Mouse (Mus musculus) right cerebral cortex, adult 18-20 months (tissue): ENCODE results near the gene Sp110.
"Not testable (repeated sequence)": the region's sequence is repeated elsewhere in the genome, so short reads cannot be mapped to it uniquely, and the experiment has no call there.

Experiments
- DNase-seq: peaks from one replicate; pipeline ENCODE4 v3.0.0; 2022; ENCODE audit warnings: mixed read lengths

Gene Sp110

DNA sequence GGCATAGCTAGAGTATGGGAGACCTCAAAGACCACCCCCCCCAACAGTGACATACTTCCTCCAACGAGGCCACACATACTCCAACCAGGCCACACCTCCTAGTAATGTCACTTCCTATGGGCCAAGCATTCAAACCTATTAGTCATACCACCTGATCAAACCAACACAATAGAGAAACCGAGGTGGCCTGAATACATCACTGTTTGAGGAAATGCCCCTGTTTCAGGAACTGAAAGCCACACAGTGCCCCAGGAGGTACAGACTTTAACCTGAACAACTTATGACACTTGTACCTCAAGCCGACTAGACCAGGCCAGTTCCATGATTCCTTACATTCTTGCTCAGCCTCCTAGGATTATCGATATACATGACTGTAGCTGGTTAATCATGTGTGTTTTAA, 54.8 kb downstream of the Sp110 start:
- not testable (repeated sequence) for DNase-seq

DNA sequence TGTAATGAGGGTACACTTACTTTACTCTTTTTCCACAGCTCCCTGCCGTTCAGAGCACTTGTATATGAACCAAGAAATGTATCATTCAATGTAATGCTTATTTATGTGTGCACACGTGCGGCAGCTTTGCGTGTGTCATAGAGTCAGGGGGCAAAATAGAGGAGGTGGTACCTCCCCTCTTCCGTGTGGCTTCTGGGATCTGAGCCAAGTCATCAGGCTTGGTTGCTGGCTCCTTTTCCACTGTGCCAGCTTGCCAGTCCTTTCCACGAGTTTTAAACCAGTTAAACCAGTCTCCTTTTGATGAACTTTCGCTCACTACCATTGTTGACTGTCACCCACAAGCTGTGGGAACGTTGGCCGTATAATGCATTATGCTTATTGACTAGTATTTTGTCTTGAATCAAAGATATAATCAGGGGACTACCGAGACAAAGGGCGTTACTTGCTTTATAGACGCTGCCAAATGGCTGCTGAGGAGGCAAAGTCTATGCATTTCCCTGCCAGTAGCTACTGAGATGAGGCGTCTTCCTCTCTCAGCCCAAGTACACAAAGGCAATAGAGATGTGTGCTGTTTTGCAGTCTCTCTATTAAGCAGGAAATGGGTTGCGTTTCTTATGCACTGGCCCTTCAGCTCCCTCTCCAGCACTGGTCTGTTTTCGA, 70.0 kb downstream of the Sp110 start:
- not testable (repeated sequence) for DNase-seq
